Mouse (Mus musculus): ENCODE measurements around the gene D10Wsu102e. TPM values are rescaled to one million over a fixed set of nuclear protein-coding genes. Genes with fewer than 3 reads are reported as not detected.

D10Wsu102e gene
- total RNA-seq (2017) = 1.5 TPM in 2 replicates

DNA sequence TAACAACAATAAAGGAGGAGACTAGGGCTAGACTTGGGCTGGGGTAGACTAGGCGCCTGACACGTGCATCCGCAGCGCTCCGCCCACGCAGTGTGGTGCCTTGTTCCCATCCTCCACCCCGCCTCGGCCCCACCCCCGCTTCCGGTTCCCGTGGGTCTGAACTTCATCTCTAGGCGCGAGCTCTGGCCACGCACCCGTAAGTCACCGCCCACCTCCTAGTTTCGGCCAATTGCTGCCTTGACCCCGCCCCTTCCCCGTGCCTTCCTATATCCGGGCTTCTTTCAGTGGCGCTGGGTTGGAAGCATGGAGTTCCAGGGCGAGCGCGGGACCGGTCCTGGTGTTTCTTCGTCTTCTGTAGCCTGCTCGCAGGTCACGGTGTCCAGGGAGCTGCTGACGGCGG is at the start of gene D10Wsu102e:
Gene D10Wsu102e (plus strand): TSS at position 266 of the 400 bp plus-strand sequence.
- peak; percentile 95 to 99 for ATAC-seq (replicated peaks in 1 of 2; ENCODE audit: insufficient read depth in 1 of 2, low FRiP score in 2 of 2, low TSS enrichment in 1 of 2, low read depth in 1 of 2, poor library complexity in 2 of 2, severe bottlenecking in 2 of 2)

GRCm38 (mm10) chr10:83310356-83310755 is 49.7 kb upstream of the D10Wsu102e start:
- ATAC-seq (replicated peaks in 1 of 2; ENCODE audit: insufficient read depth in 1 of 2, low FRiP score in 2 of 2, low TSS enrichment in 1 of 2, low read depth in 1 of 2, poor library complexity in 2 of 2, severe bottlenecking in 2 of 2) = no peak

DNA sequence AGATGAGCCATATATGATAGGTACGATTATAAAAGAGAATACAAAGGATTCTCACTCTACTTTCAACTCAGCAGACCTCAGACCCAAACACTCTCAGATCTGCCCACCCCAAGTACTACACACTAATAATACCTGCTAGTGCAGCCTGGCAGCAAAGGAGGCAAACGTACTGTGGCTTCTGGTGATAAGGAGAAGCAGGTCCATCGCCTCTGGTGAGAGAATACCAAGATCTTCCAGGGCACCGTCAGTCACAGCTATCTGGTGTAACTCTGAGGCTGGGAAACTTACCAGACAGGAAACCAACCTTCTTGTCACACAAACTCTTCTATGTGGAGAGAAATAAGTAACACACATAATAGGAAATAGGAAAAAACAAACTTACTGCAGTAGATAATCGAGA is 47.0 kb upstream of the D10Wsu102e start:
- peak; percentile 45 to 62; a peak in 3 of 4 replicates for ATAC-seq (replicated peaks in 1 of 2; ENCODE audit: insufficient read depth in 1 of 2, low FRiP score in 2 of 2, low TSS enrichment in 1 of 2, low read depth in 1 of 2, poor library complexity in 2 of 2, severe bottlenecking in 2 of 2)

GRCm38 (mm10) chr10:83320396-83320795 is 39.6 kb upstream of the D10Wsu102e start:
- ATAC-seq (replicated peaks in 1 of 2; ENCODE audit: insufficient read depth in 1 of 2, low FRiP score in 2 of 2, low TSS enrichment in 1 of 2, low read depth in 1 of 2, poor library complexity in 2 of 2, severe bottlenecking in 2 of 2) = no peak

DNA sequence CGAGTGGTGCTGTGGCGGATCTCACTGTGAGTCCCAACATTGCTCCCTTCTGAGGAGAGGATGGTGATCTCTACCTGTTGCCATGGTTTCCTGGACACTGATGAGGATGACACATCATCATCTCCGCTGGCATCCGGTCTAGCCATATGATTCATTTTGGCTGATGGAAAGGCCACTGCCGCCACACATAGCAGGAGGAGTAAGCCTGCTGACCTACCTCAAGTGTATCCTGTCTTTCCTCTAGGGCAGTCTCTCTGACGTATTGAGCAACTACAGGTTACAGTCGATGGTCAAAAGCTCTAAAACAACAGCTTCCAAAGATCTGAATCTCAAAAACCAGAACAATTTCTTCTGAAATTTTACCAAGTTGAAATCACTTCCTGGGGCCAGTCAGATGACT is 39.2 kb upstream of the D10Wsu102e start:
- no peak for ATAC-seq (replicated peaks in 1 of 2; ENCODE audit: insufficient read depth in 1 of 2, low FRiP score in 2 of 2, low TSS enrichment in 1 of 2, low read depth in 1 of 2, poor library complexity in 2 of 2, severe bottlenecking in 2 of 2)

DNA sequence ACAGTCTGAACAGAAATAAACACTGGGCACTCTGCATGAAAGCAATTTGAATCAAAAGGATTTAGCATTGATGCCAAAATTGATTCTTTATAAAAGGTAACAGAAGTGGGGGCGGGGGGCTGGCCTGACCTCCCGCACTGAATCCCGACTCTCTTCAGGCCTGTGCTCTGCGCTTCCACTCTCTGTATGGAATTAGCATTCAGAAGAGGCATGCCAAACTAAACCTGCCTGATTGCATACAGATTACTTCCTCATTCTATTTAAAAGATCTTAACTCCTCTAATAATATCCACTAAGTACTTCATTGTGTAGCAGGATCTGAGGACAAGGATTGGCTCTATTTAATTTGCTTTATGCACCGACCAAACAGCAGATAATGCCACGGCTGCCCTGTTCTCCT is 38.5 kb upstream of the D10Wsu102e start:
- peak in 1 of 2 experiments; percentile 52; a peak in 1 of 4 replicates for ATAC-seq (replicated peaks in 1 of 2; ENCODE audit: insufficient read depth in 1 of 2, low FRiP score in 2 of 2, low TSS enrichment in 1 of 2, low read depth in 1 of 2, poor library complexity in 2 of 2, severe bottlenecking in 2 of 2)

DNA sequence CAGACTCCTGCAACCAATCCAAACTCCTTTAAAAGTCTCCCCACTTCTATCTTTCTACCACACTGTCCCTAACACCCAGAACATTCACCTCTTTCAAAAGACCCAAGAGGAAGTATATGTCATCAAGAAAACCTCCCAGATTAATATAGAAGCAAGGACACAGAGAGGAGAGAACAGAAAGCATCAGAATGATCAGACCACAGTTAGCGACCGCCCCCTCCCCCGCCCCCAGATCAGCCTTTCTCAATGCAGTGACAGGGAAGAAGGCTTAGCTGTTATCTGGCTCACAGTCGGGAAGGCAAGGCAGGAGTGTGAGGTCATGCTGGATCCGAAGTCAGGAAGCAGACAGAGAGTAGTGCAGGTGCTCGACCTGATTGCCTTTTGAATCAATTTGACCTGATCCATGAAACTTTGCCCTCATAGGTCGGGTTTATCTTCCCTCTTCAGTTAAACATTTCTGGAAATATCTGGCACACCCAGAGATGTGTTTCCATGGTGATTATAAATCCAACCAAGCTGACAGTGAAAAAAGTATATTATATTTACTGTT is 37.4 kb upstream of the D10Wsu102e start:
- no peak for ATAC-seq (replicated peaks in 1 of 2; ENCODE audit: insufficient read depth in 1 of 2, low FRiP score in 2 of 2, low TSS enrichment in 1 of 2, low read depth in 1 of 2, poor library complexity in 2 of 2, severe bottlenecking in 2 of 2)

DNA sequence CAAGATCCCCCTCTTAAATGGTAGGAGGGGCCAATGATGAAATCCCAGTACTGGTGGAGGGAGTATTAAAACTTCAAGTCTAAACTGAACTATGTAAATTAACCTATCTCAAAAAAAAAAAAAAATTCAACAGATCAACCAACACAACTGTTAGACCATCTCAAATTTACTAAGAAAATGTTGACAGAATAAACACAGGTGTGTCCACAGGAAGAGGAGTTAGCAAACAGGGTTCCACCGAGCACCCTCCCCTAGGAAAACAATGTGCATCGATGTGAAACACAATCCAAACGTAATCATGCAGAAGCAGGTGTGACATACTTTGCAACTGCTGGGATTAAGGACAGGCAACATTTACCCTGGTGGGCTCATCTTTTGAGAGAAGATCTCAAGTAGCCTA is 35.1 kb upstream of the D10Wsu102e start:
- ATAC-seq (replicated peaks in 1 of 2; ENCODE audit: insufficient read depth in 1 of 2, low FRiP score in 2 of 2, low TSS enrichment in 1 of 2, low read depth in 1 of 2, poor library complexity in 2 of 2, severe bottlenecking in 2 of 2) = no peak

DNA sequence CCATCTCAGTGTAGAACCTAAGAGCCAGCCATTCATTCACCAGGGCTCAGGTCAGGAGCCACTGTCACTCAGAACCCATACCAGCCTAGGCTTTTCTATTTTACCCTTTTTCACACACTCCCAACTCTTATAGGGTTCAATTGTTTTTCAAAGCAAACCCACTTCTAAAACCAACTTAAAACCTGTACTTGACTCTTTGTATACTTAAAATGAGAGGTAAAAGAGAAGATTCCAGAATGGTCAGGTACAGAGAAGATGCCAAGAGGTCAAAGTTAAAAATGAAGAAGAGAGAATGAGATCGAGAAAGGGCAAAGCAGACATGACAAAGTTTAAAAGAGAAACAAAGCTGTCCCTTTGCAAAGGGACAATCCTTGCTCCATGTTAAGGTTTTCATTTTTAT is 34.1 kb upstream of the D10Wsu102e start:
- ATAC-seq (replicated peaks in 1 of 2; ENCODE audit: insufficient read depth in 1 of 2, low FRiP score in 2 of 2, low TSS enrichment in 1 of 2, low read depth in 1 of 2, poor library complexity in 2 of 2, severe bottlenecking in 2 of 2) = no peak

DNA sequence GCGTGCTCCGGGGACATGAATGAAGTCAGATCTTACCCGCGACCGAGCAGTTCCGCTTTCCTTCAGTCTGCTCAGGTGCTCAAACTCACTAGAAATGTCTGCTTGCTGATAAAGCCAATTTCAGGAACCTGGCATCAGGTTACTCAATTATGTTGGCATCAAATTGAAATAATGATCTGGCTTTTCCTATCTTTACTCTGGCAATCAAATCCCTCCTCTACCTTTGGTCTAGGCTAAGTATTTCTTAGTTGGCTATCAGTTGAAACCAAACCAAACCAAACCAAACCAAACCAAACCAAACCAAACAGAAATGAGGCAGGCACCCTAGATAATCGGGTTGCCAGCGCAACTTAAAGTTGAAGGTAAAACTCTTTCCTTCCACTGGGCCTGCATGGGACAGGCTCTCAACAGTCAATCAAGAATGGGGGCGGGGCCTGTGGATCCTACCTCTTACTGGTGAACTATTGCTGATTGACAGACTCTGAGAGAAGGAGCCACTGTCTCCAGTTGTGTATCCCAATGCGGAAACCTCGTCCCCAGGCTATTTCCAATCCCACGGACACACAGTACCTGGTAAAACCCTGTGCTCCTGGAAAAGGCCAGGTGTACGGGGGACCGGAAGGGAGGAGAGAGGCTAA is 33.3 kb upstream of the D10Wsu102e start:
- no peak for ATAC-seq (replicated peaks in 1 of 2; ENCODE audit: insufficient read depth in 1 of 2, low FRiP score in 2 of 2, low TSS enrichment in 1 of 2, low read depth in 1 of 2, poor library complexity in 2 of 2, severe bottlenecking in 2 of 2)

GRCm38 (mm10) chr10:83328791-83329190 is 31.2 kb upstream of the D10Wsu102e start:
- no peak for ATAC-seq (replicated peaks in 1 of 2; ENCODE audit: insufficient read depth in 1 of 2, low FRiP score in 2 of 2, low TSS enrichment in 1 of 2, low read depth in 1 of 2, poor library complexity in 2 of 2, severe bottlenecking in 2 of 2)

GRCm38 (mm10) chr10:83330336-83330735 is 29.7 kb upstream of the D10Wsu102e start:
- no peak; a peak in 1 of 4 replicates for ATAC-seq (replicated peaks in 1 of 2; ENCODE audit: insufficient read depth in 1 of 2, low FRiP score in 2 of 2, low TSS enrichment in 1 of 2, low read depth in 1 of 2, poor library complexity in 2 of 2, severe bottlenecking in 2 of 2)

- no peak for ATAC-seq (replicated peaks in 1 of 2; ENCODE audit: insufficient read depth in 1 of 2, low FRiP score in 2 of 2, low TSS enrichment in 1 of 2, low read depth in 1 of 2, poor library complexity in 2 of 2, severe bottlenecking in 2 of 2)
Measured at GRCm38 (mm10) chr10:83331811-83332210, 28.2 kb upstream of the D10Wsu102e start.

- ATAC-seq (replicated peaks in 1 of 2; ENCODE audit: insufficient read depth in 1 of 2, low FRiP score in 2 of 2, low TSS enrichment in 1 of 2, low read depth in 1 of 2, poor library complexity in 2 of 2, severe bottlenecking in 2 of 2) = no peak
Measured at GRCm38 (mm10) chr10:83332581-83332980, 27.4 kb upstream of the D10Wsu102e start.

DNA sequence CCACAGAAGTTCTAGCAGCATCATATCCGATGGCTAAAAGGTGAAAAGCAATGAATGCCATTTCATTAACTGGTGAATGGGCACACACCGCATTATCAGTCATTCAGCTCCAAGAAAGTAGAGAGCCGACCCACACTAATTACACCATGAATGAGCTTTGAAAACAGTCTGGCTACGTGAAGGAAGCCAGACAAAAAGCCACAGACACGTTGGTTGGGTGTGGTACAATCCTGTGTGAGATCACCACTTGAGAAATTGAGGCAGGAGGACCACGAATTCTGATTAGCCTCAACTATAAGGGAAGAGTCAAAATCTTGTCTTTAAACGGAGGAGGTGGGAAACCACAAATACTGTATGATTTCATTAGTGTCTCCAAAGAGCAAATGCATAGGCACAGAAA is 23.7 kb upstream of the D10Wsu102e start:
- no peak for ATAC-seq (replicated peaks in 1 of 2; ENCODE audit: insufficient read depth in 1 of 2, low FRiP score in 2 of 2, low TSS enrichment in 1 of 2, low read depth in 1 of 2, poor library complexity in 2 of 2, severe bottlenecking in 2 of 2)

- peak; percentile 69 to 73 for ATAC-seq (replicated peaks in 1 of 2; ENCODE audit: insufficient read depth in 1 of 2, low FRiP score in 2 of 2, low TSS enrichment in 1 of 2, low read depth in 1 of 2, poor library complexity in 2 of 2, severe bottlenecking in 2 of 2)
Measured at GRCm38 (mm10) chr10:83337159-83337951, 22.7 kb upstream of the D10Wsu102e start, which contains the start of gene Slc41a2. Slc41a2 (minus strand) TSS chr10:83337882.

DNA sequence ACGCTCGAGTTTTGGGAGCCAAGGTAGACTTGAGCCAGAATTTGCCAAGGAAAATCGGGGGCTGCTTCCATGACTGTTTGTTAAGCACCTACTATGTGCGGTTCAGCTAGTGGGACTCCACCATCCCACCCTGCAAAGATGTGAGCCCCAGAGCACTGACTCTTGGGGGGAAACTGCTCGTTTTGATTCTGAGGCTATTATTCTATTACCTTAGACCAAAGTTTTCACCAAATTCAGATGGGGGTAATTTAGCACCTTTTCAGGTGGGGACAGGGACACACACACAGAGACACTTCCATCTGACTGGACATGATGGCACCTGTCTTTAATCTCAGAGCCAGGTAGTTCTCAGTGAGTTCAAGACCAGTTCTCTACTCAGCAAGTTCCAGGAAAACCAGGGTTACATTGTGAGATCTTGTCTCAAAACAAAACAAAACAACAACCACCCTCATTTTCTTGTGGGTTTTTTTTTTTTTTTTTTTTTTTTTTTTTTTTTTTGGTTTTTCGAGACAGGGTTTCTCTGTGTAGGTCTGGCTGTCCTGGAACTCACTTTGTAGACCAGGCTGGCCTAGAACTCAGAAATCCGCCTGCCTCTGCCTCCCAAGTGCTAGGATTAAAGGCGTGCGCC is 21.9 kb upstream of the D10Wsu102e start:
- no peak for ATAC-seq (replicated peaks in 1 of 2; ENCODE audit: insufficient read depth in 1 of 2, low FRiP score in 2 of 2, low TSS enrichment in 1 of 2, low read depth in 1 of 2, poor library complexity in 2 of 2, severe bottlenecking in 2 of 2)

DNA sequence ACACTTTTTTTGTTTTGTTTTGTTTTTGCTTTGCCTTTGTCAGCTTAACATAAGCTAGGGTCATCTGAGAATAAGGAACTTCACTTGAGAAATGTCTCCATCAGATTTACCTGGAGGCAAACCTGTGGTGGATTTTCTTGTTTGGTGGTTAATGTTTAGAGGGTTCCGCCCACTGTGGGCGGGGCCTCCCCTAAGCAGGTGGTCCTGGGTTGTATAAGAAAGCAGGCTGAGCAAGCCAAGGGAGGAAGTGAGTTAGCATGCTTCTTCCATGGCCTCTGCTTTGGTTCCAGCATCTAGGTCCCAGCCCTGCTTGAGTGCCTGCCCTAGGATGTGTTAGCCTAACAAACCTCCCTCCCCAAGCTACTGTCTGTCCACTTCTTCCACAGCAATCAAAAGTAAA is 18.8 kb upstream of the D10Wsu102e start:
- ATAC-seq (replicated peaks in 1 of 2; ENCODE audit: insufficient read depth in 1 of 2, low FRiP score in 2 of 2, low TSS enrichment in 1 of 2, low read depth in 1 of 2, poor library complexity in 2 of 2, severe bottlenecking in 2 of 2) = no peak
